Mouse (Mus musculus): Measurements from ENCODE around the gene Bace2.

The Bace2 gene

DNA sequence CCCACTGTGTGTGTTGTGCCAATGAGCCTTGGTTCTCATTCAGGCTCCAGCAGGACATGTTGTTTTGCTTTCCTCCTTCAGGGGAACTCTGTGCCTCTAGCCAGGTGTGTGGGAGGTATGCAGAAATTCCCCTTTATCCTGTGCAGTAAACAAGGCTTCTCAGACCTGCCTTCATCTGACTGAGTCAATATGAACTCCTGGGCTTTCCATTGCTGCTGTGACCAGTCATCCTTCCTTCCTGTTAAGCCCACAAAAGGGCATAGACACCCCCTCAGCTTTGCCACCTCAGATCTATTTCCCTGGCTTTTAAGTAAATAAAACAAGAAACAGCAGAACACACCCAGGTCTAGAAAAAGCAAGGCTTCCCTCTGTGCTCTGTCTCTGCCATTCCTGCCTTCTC is 45.2 kb downstream of the Bace2 start:
- DNase-seq (ENCODE audit: low read depth, low spot score), result no peak

DNA sequence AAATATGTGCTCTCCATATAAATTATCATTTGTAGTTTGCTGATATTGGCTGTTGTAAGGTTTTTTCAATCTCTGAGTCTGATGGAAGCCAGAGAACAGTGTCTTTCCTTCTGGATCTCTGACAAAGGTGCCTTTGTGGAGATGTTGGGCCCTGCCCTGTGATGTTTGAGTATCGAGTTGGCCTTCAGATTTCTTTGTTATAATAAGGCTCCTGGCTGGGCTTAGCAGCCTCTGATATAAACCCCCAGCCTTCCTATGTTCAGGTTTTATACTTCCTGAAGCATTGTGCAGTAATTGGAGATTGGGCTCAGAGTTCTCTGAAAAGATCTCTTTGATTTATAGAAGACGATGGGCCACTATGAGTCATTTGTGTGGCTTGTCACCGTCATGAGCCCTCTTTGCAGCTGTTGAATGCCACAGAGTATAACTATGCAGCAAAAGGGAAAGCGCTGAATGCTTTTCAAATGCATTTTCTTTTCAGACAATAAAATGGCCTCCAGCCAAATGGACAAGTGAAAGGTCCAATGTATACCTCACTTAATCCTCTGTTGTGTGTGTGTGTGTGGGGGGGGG is 45.8 kb downstream of the Bace2 start:
- DNase-seq (ENCODE audit: low read depth, low spot score), result no peak

DNA sequence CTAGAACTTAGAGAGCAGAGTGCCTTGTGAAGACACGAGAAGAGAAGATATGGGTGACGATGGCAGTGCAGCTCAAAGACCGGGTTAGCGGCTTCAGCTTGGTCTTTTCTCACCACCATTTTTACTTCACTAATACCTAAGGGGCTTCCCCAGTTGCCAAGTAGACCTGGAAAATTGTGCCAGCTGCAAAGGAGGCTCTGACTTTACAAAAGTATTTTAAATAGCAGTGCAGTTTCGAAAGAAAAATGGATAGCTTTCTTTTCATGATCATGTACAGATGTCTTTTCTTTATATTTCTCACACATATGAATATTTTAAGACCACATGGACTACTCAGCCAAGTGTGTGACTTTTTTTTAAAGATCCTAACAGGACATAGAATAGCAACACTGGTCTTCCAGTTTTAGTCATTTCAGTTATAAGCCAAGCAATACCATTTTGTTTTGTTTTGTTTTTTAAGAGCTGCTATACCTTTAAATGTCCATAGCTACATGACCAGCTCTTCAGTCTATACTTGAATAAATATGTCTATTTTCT is 49.0 kb downstream of the Bace2 start:
- no peak for DNase-seq (ENCODE audit: low read depth, low spot score)

DNA sequence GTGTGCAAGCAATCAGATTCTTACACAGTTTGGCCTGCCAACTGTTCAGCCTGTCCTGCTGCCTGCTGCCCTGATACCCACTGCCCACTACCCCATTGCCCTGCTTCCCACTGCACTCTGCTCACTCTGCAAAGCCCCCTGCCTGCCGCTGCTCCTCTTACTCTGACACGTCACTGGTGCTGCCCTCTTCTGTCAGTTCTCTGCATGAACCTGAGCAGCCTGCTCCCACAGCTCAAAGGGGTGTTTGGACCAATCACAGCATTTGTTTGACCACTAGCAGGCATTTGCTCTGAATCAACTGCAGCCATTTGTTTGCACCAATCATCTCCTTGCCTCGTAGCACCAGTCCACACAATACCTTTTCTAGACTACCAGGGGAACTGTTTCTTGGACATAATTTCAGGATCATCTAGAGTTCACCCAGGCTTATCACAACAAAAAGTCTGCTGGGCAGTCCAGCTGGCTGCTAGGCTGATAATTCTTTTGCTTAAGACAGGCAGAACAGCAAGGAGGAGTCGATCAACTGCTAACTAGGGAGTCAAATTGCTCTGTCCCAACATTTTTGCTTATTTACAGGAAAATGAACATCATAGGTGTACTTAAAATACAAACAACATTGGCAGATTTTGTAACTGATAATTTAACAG is 61.5 kb downstream of the Bace2 start:
- no peak for DNase-seq (ENCODE audit: low read depth, low spot score)

DNA sequence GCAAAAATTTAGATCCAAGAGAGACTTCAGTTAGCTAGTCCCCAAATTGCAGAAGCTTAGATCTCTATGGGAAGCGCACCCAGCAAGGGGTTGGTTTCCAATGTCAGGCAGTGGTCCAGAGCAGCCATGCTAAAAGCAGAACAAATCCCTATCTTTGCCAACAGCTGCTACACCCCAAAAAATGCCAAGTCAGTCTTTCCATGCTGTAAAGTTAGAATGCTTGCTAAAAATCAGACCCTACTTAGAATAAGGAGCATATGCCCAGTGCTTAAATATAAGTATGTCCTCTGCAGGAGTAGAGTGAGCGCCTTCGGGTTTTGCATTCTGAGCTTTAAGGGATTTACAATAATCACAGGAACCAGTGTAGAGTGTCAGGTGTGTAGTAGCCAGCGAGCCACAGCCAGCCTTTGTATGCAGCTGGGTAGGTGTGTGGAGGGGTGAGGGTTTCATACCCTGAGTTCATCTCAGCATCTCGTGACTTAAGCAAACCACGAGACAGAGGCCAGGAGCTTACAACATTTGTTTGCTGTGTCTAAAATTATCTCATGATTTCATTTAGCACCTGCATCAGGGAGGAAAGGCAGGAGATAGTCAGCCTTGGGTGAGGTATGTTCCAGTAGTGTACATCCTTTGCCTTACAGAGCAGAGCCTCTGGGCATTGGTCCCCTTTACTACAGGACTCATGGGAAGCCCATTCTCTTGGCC is 62.4 kb downstream of the Bace2 start:
- no peak for DNase-seq (ENCODE audit: low read depth, low spot score)

DNA sequence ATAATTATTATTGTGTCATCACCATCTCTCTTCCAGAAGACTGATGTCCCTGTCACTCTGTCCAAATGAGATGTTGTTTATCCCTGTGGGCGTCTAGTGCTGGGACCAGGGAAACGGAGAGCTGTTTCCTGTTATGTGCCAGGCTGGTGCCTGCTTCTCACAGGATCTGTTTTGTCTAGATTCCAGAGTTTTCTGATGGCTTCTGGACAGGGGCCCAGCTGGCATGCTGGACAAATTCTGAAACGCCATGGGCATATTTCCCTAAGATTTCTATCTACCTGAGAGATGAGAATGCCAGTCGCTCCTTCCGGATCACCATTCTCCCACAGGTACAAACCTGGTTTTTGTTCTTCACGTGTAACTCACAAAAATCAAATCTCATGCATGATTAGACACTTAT is 65.1 kb downstream of the Bace2 start:
- DNase-seq (ENCODE audit: low read depth, low spot score), result no peak

DNA sequence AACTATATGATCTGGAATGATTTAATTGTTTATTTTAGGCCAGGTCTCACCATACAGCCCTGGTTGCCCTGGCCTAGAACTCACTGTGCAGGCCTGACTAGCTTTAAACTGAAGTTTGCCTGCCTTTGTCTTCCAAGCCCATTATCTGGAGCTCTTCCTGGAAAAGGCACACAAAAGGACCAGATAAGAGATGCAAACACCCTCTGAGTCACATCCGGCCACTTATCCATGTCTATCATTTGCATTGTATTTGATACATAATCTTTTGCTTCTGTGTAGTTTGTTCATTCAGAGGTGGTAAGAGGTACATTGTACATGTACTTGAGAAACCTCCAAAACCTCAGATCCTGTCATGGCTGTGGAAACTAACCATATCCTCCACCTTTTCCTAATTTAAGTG is 67.1 kb downstream of the Bace2 start:
- no peak for DNase-seq (ENCODE audit: low read depth, low spot score)

DNA sequence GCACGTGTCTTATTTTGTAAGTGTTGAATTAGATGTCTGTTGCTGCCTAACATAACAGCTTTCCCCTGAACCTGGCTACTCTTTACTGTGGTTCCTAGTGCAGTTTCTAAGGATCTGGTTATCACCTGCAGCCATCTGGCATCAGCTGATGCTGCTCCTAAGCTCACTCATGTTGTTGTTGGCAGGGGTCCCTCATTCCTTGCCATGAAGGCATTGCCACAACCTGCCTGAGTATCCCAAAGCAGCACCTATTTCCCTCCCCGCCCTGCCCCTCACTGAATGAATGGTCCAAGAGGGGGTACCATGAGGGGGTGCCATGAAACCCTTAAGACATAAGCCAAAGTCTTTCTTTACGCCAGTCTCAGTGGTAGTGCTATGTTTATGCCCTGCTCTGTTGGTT is 71.5 kb downstream of the Bace2 start:
- no peak for DNase-seq (ENCODE audit: low read depth, low spot score)

DNA sequence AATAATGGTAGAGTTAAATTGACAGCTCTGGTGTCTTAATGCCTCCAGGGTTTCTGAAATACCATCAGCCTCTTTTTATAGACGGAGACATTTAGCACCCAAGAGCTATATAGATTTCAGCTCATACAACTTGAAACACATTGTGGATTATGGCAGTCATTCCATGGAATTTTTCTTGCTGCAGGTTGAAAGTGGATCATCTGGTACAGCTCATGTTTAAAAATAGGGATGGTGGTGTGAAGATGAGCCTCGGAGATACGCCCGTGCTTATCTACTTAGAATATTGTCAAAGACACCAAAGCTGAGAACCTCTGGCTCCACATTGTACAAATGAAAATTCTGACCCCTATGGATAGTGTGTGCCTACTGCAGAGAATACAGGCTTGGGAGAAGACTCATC is 73.5 kb downstream of the Bace2 start:
- DNase-seq (ENCODE audit: low read depth, low spot score), result no peak

DNA sequence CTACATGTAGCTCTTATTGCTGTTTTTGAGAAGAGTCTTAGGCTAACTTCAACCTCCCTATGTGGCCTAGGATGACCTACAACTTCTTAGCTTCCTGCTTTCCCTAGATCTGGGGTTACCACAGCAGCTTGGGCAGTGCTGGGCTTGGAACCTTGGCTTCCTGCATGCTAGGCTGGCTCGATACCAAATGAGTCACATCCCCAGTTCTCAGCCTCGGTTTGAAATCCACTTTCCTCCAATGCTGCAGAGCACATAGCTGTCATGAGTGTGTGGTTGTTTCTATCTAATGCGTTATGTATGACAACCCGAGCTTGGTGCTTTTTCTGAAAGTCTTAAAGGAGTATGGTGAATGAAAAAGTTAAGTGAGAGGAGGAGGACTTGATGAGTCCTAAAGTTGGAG is 74.8 kb downstream of the Bace2 start:
- DNase-seq (ENCODE audit: low read depth, low spot score), result no peak

DNA sequence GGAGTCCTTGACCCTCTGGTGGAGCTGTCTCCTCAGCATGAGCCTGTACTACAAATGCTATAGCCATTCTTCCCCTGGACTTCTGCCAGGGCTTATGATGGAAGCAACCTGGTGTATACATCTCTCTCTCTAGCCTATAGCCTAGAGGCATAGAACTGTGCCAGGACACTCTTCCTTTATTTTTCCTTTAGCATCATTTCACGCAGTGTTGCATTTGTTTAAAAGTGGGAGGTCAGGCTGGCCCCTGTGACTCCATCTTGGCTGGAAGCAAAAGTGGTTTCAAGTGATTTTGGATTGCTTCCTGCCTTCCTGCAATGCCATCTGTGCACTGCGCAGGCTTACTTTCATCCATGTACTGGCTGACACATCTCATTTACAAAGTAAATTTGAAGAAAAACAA is 77.7 kb downstream of the Bace2 start:
- no peak for DNase-seq (ENCODE audit: low read depth, low spot score)

DNA sequence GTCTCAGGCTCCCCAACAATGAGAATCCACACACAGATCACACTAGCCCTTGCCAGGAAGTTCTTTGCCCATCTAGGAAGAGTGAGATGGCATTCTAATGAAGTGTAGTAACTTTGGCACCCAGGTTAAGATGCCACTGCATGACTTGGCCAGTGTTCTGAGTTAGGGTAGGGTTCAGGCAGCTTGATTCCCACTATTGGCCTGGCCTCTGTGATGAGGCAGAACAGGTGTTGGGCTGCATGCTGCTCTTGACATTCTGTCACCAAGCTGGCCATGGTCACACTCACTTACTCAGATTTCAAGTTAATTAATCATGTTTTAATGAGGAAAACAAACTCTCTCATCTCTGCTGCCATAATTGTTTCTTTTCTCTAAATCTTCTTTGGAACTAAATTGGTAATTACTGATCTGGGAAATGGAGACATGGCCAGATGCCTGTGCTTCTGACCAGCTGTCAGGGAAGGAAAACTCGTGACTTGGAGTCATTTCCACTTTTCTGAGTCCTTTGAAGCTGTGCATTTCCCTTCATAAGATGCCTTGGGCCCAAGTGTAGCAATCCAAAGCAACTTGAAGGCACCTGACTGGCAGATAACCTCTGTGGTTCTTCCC is 81.0 kb downstream of the Bace2 start:
- no peak for DNase-seq (ENCODE audit: low read depth, low spot score)

DNA sequence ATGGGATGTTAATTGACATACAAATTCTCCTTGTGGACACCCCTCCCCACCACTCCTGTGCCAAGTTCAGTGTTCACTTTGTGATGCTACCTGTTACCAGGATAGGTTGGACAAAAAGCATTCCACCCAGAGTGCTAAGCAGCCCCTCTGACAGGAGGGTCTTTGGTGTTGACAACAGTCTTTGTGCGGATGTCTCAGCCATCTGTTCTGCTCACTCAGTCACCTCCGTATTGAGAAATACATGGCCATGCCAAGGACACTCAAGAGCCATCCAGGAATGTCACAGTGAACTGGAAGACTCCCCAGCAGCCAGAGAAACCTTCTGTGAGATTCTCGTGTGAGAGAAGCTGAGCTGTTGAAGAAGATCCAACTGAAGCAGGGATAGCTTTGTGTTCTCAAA is 81.6 kb downstream of the Bace2 start:
- no peak for DNase-seq (ENCODE audit: low read depth, low spot score)

DNA sequence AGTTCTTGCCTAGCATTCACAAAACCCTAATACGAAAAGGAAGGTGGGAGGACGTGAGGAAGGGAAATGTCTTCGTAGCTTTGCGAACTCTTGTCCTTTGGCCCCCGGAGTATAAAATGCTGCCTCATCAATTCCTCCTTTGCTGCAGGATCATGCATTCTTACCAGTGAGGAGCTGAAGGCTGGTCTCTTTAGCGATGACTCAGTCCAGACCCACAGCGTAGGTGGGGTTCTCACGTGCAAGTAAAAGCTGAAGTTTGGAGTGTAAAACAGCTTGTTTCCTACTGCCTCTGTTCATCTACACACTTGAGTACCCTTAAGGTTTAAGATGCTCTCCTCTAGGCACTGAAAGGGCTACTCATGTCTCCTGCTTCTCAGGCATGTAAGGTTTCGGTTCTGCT is 85.4 kb downstream of the Bace2 start:
- DNase-seq (ENCODE audit: low read depth, low spot score), result no peak

DNA sequence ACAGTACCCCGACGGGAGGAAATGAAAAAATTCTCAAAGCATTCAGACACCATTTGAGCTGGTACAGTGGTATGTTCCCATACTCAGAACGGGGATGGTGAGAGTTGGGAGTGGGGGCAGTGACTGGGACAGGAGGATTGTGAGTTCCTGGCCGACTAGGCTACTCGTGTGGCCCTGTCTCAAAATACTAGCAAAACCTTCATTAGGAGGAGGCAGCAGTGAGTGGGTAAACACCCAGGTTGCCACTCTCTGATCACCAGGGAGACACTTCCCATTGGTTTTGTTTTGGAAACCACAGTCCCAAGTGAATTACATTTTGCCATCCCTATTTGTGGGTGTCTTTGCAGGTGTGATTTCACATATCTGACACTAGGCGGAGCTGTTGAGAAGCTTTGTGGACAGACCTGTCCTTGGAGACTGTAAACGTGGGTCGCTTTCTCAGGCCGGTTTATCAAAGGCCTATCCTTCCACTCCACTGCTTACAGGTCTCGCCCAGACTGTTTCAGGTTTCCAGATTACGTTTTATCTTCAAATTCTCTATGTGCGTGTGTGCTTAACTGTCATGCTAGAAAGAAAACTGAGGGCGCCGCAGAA is 87.2 kb downstream of the Bace2 start:
- peak; percentile 34 for DNase-seq (ENCODE audit: low read depth, low spot score)

DNA sequence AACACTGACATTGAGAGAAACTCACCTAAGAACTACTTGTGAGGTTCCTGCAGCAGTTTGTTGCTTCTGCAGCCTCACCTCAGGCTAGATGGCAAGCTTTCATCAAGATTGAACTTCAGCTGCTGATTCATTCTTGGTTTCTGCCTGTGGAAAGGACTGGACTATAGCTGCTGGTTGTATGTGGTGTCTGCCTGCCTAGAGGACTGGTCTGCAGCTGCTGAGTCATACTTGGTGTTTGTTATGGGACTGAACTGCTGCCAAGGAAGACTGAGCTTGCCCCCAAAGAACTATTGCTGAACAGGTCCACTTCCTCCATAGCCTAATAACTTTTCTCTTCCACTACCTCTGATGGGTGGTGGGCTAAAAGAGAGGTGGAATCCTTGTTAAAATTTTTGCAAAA is 90.8 kb downstream of the Bace2 start:
- no peak for DNase-seq (ENCODE audit: low read depth, low spot score)

DNA sequence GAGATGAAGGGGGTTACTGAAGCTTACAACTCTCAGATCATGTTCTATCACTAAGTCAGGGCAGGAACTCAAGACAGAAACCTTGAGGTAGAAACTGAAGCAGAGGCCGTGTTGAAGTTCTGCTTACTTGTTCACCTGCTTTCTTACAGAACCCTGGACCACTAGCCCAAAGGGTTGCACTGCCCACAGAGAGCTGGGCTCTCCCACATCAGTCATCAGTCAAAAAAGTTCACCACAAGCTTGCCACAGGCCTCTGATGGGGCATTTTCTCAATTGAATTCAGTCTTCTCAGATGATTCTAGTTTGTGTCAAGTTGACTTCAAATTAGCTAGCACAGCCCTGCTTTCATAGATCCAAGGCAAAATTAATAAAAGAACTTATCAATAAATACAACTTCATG is 103.3 kb downstream of the Bace2 start:
- no peak for DNase-seq (ENCODE audit: low read depth, low spot score)

DNA sequence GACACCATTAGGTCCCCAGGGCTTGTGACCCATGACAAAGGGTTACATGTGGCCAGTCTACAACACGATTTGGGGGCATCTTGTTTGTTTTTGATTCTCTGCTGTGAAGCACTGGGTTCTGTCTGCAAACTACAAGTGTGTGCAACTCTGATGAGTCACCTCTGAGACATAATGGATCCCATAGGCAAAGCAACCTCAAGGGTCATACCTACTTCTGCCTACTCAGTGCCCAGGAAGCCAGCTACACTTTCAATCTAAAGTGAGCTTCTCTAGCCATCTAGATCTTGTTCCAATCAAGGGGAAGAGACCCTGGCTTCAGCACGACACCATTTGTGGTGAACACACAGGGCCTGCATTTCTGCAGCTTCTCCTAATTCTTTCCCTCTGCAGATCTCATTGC is 104.7 kb downstream of the Bace2 start:
- DNase-seq (ENCODE audit: low read depth, low spot score), result no peak

DNA sequence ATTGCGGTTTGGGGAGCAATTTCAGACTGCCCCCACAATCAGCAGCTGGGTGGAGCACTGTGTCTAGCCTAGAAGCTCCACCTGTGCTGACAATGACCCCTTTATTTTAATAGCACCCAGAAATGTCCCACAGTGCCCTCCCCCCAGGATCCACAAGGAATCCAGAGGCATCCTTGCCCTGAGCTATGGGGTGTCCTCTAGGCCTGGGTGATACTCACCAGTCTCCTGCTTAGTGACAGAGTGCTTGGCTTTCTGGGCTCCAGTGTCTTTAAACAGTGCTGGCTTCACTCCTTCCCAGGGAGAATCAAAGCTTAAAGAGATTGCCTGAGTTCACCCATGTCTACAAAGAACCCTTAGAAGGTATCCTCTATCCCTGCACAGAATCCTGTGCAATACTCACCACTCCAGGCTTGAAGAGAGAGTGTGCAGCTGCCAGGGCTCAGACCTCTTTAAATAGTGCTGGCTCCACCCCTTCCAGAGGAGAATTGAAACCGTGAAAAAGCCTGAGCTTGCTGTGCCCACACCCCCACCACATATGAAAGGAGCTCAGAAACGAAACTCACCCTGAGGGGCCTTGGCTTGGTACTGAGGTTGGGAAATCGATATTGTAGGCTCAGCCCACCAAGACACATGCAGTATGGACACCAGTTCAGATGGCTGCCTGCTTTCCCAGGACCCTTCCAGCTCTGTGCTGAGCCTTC is 106.1 kb downstream of the Bace2 start, which contains the start of gene Mx1:
TSS of gene Mx1 (minus strand) at position 427 of the 701 bp plus-strand sequence.
- DNase-seq (ENCODE audit: low read depth, low spot score), result no peak

DNA sequence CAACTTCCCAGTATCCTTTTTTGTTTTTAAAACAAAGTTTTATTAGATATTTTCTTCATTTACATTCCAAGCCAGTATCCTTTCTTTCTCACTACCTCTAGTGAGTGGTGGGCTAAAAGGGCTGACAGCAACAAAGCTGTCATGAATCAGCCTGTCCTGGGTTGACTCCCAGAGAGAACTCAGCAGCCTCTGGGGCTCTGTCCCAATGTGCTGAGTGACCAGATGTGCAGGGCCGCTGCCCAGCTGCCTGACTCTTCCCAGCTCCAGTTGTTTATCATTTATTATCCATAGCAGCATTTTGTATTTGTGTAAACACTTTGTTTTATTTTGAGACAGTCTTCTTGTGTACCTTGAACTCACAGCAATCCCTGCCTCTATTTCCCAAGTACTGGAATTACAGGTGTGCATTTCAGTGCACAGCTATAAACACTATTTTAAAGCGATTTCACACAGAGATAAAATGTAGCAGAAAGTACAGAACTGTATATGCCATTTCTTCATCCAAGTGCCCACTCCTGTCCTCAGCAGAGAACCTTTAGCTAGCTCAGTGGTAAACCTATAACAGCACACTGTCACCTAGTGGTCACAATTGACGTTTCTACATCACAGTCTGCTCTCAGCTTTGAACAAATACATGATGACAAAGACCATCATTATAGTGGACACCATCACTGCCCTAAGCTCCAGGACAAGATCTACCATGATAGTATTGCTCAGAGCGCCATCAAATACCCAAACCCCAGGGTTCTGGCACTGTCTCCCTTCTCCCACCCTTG is 109.8 kb downstream of the Bace2 start:
- no peak for DNase-seq (ENCODE audit: low read depth, low spot score)

DNA sequence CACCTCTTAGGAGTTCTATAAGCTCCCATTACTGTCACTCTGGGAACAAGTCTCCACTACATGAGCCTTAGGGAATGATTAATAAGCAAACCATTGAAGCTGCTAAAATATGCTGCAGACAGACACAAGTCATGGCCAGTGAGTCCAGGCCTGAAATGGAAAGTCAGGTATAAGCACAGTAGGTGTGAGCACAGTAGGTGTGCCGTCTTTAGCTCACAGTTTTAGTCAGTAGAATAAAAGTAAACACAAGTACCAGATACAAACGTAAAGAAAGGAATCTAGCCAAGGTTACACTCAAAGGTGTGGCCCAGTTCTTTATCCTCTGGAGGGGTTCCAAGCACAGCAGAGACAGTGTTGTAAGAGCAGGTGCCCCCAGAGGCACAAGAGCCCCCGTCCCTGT is 110.9 kb downstream of the Bace2 start:
- no peak for DNase-seq (ENCODE audit: low read depth, low spot score)

Measured in c-Kit-negative CD71-positive TER-119-positive erythroid progenitor cells, embryonic 14.5 days (primary cell).